Mouse (Mus musculus): ENCODE results near the gene Nsf.

Nsf gene

DNA sequence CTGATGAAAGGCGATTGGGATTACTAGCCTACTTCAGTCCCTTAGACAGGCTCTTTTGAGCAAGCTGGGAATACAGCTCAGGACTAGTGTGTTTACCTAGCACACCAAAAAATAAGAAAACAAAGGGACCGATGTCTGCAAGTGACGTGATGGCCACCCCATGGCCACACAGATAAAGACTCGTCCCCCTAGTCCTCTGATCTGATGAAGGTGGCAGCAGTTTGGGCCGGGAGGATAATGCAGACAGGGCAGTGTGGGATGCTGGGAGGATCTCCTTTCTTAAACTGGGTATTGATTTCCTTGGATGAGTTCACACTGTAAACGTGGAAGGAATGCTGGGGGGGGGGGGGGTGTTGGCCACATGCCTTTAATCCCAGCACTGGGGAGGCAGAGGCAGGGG, 13.0 kb downstream of the Nsf start:
- no peak for DNase-seq

DNA sequence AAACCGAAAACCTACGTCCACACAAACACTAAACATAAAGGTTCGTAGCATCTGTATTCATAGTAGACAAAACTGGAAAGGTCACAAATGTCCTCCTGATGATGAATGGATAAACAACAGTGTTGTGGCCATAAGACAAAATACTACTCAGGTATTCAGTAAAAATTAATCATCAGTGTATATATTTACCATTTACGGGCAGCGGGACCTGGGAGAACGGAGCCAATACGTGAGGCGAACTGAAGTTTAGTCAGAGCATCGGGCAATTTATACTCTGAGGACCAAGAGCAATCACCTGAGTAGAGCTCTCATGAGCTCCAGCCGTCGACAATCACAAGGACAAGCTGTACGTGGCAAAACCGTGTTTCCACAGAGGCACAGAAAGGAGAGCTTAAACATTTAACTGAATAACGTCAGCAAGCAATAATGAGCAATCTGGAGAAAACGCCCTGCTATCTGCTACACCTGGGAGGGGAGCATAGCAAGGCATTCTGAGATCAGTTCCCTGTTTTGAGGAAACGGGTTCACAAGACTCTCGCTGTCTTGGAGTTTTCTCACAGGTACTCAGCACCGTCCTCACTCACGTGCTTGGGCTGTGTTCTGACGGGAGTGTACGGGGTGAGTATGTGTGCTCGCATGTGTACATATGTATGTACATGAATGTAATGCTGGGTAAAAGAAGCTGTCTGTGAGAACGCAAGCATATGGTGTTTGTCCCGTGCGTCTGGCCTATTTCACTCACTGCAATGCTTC, 15.7 kb downstream of the Nsf start:
- DNase-seq = no peak

GRCm38 (mm10) chr11:103937451-103937850, 16.4 kb downstream of the Nsf start:
- DNase-seq = no peak

GRCm38 (mm10) chr11:103935717-103936116, 18.1 kb downstream of the Nsf start:
- DNase-seq = no peak

- no peak for DNase-seq
Observed at GRCm38 (mm10) chr11:103933886-103934285, 20.0 kb downstream of the Nsf start.

DNA sequence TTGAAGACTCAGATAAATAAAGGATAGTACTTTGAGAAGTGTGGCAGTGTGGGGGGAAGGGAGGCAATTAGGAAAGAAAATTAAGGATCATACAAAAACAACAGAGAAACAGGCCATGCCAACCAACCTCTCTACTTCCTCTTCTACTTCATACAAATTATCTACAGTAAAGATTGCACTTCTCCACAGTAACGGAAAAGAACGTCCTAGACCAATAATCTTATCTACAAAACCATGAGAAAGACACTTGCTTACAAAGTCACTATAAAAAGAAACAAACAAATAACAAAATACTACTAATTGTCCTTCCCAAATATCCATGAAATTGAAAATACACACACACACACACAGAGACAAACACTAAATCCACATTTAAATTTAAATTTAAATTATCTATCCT, 29.9 kb downstream of the Nsf start:
- no peak for DNase-seq

DNA sequence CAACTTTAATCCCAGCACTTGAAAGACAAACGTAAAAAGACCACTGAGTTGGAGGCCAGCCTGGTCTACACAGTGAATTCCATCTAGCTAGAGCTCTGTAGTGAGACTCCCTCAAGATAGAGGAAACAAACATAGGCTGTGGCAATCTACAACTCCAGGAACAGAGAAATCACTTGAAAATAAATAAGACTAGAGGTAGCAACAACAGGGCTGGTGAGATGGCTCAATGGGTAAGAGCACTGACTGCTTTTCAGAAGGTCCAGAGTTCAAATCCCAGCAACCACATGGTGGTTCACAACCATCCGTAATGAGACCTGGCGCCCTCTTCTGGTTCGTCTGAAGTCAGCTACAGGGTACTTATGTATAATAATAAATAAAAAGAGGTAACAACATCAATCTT, 30.6 kb downstream of the Nsf start:
- DNase-seq = no peak

GRCm38 (mm10) chr11:103922812-103923211, 31.0 kb downstream of the Nsf start:
- no peak for DNase-seq

GRCm38 (mm10) chr11:103920665-103921064, 33.2 kb downstream of the Nsf start:
- no peak for DNase-seq

DNA sequence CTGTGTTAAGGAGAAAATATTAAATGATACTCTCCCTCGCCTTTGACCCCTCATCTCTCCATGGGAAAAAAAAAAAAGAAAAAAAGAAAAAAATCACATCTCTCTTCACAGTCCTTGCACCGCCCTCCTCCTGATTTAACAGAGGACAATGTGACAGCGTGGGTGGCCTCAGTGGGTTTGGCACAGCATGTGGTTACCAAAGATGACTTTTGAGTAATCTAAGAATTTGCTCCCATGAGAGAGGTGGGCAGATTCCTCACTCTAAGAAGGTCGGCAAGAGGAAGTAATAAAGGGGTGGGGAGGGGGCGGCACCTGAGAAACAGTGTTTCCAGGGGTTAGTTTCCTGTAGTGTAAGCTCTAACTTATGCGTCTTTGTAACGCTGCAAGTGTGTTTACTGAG, 37.0 kb downstream of the Nsf start:
- DNase-seq = no peak

GRCm38 (mm10) chr11:103915686-103916085, 38.2 kb downstream of the Nsf start:
- no peak for DNase-seq

- no peak for DNase-seq
Observed at GRCm38 (mm10) chr11:103910993-103911585, 42.8 kb downstream of the Nsf start.

DNA sequence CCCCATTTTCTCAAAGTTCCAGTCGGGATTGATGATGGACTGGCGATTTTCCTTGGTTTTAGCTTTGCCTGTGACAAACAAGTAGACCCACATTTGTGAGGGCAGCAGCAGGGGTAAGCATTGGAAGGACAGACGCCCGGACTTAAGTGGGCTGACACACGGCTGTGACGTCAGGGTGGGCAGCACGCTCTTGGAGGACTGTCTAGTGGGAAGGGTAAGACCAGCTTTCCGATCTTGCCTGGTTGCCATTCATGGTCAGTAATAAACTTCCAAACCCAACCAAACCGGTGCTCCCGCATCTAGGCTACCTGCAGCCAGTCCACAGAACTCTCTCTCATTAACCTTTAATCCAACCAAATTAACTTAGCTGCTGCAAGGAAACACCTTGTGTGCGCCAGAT, 43.3 kb downstream of the Nsf start:
- no peak for DNase-seq

- no peak for DNase-seq
Observed at GRCm38 (mm10) chr11:103909809-103910208, 44.0 kb downstream of the Nsf start.

- DNase-seq = no peak
Observed at GRCm38 (mm10) chr11:103909396-103909795, 44.5 kb downstream of the Nsf start.

GRCm38 (mm10) chr11:103906051-103906719, 47.7 kb downstream of the Nsf start:
- DNase-seq = no peak

DNA sequence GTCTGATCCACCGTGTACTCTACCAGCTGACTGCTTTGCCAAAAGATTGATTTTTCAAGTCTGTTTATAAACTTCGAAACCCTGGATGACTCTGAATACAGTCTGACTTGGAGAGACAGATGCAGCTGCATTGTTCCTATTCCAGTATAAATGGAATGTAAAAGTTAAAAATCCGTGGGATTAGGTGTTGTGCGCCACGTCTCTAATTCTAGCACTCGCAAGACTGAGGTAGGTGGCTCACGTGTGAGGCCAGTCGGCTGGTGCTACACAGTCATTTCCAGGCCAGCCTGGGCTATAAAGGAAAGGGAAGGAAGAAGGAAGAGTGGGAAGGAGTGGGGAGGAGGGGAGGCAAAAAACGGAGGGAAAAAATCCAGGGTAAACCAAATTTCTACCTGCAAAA, 48.4 kb downstream of the Nsf start:
- DNase-seq = no peak

DNA sequence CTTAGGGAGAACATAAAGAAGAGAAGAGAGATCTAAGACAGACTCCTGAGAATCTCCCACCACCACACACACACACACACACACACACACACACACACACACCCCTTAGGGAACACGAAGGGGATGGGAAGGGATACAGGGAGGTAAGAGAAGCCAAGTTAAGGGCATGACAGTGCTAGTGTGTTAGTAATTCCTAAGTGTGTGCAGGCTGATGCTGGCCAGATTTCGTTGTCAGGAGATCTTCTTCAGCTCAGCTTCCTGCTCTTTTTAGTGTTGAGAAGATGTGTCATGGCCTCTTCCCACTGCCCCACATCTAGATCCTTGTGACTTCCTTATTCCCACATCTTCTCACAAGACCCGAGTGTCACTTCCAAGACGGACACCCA, 52.3 kb downstream of the Nsf start:
- no peak for DNase-seq

- no peak for DNase-seq
Observed at GRCm38 (mm10) chr11:103900803-103901580, 52.9 kb downstream of the Nsf start.

DNA sequence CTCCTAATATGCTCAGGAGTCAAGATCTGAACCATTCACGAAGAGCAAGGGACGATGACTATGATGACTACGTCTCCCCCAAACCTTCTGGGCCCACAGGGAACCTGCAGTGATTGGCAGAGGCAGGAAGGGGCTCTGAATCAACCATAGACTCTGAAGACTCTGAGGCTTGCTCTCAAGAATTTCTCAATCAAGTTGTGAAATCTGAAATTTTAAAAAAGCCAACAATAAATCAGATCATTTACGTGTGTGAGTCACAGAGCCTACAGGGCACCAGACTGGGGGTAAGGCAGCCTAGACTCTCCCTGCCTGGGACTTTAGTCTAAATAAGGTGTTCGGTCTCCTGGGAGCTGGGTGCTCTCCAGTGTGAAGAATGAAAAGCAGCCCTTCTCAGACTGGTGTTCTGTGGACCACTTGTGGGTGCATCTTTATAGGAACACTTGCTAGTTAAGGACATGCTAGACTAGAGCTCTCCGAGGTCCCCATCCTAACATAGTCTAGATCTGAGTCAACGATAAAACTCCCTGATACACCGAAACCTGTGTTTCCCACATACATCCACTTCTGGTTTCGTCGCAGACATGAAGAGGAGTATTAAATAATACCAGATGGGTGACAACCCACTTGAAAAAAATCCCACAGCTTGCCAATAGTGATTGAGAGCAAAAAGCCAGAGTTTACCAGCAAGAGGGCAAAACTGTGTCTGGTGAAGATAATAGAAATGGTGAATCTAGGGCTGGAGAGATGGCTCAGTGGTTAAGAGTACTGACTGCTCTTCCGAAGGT, 56.7 kb downstream of the Nsf start:
- DNase-seq = no peak

DNA sequence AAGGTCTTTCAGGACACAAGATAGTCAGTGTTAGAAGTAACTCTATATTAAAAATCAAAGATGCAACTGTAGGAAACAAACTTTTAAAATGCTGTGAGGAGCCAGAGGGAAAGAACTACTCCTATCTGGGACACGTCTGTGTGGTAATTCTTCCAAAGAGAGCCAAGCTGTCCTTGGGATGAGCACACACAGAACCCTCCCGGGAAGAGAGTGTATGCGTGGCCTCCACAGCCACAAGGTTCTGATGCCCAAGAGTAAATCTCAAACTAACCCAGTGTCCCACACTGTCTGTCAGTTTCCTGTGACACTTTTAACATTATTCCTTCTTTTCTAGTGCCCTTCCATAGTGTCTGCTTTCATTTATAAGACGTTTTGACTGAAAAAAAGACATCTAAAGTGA, 57.8 kb downstream of the Nsf start:
- DNase-seq = no peak

GRCm38 (mm10) chr11:103892831-103893230, 61.0 kb downstream of the Nsf start:
- no peak for DNase-seq

DNA sequence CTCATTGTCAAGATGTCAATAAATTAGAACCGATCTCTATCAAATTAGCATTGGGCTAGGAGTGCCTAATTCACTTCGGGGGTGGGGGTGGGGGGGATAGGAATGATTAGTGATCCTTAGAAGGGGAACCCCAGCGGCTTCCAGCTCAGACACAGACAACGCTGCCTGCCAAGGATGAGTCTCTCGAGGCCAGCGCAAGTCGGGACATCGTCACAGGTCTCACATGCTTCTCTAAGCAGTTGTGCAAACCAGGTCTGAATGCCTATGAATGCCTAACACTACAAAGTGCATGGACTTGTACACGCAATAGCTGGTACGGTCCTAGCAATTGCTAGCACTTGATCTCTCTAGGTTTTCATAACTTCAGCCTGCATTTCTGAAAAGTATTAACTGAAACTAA, 62.1 kb downstream of the Nsf start:
- DNase-seq = no peak

All from cerebellum, adult 11-12 months (tissue).